Comparison of ENCODE assay signal across 30 mouse cellular contexts in genomic region chr3:83283882-83284281, GRCm38 (mm10).
"Had no signal": no experiment of that assay in that cellular context is flagged by ENCODE, and none has a peak within 500 bp of the region (broad histone marks: within the 10 kb centered on the region; RNA-seq: fewer than 3 reads in every experiment).

No protein-coding gene starts in this region.

- DNase-seq: left cerebral cortex, postnatal 4 days; liver; liver, embryonic 13.5 days; liver, postnatal 0 days; lung, adult 2 months; lung, embryonic 14.5 days; lung, postnatal 10 days; lung, postnatal 14 days; lung, postnatal 4 days; midbrain, embryonic 14.5 days had no signal

- H3K4me3 ChIP-seq: left cerebral cortex, adult 2 months; limb, embryonic 10.5 days; limb, embryonic 12.5 days; limb, embryonic 13.5 days; limb, embryonic 15.5 days; liver, embryonic 12.5 days; liver, embryonic 13.5 days; liver, embryonic 15.5 days; lung, embryonic 15.5 days; megakaryocyte, embryonic 14.5 days; midbrain, embryonic 10.5 days; midbrain, embryonic 12.5 days; midbrain, embryonic 13.5 days; midbrain, embryonic 15.5 days; myocyte; neural tube, embryonic 12.5 days had no signal

- H3K27me3 ChIP-seq: liver, embryonic 12.5 days; liver, embryonic 13.5 days; liver, embryonic 15.5 days; lung, embryonic 15.5 days; megakaryocyte, embryonic 14.5 days; midbrain, embryonic 12.5 days; midbrain, embryonic 15.5 days; neural tube, embryonic 12.5 days had no signal

- ATAC-seq: liver, embryonic 12.5 days; liver, postnatal 0 days; midbrain, embryonic 13.5 days; midbrain, embryonic 15.5 days; midbrain, embryonic 16.5 days had no signal

- H3K36me3 ChIP-seq: limb, embryonic 10.5 days; limb, embryonic 12.5 days; limb, embryonic 13.5 days; limb, embryonic 15.5 days; liver, embryonic 12.5 days; liver, embryonic 13.5 days; liver, embryonic 15.5 days; lung, embryonic 15.5 days; midbrain, embryonic 10.5 days; midbrain, embryonic 12.5 days; midbrain, embryonic 13.5 days; midbrain, embryonic 15.5 days; neural tube, embryonic 12.5 days had no signal

- H3K9me3 ChIP-seq: limb, embryonic 10.5 days; limb, embryonic 12.5 days; limb, embryonic 13.5 days; limb, embryonic 15.5 days; liver, embryonic 12.5 days; liver, embryonic 13.5 days; liver, embryonic 15.5 days; lung, embryonic 15.5 days; megakaryocyte, embryonic 14.5 days; midbrain, embryonic 10.5 days; midbrain, embryonic 12.5 days; midbrain, embryonic 13.5 days; midbrain, embryonic 15.5 days; neural tube, embryonic 12.5 days had no signal

- H3K9ac ChIP-seq: limb, embryonic 12.5 days; limb, embryonic 13.5 days; limb, embryonic 15.5 days; liver, embryonic 12.5 days; liver, embryonic 13.5 days; liver, embryonic 14.5 days; liver, embryonic 15.5 days; liver, postnatal 0 days; lung, embryonic 14.5 days; lung, embryonic 15.5 days; midbrain, embryonic 12.5 days; midbrain, embryonic 13.5 days; midbrain, embryonic 15.5 days; neural tube, embryonic 12.5 days had no signal

- H3K27ac ChIP-seq: left cerebral cortex, adult 2 months; limb, embryonic 10.5 days; limb, embryonic 12.5 days; limb, embryonic 13.5 days; limb, embryonic 15.5 days; liver, embryonic 12.5 days; liver, embryonic 13.5 days; liver, embryonic 14.5 days; liver, embryonic 15.5 days; lung, embryonic 15.5 days; macrophage; midbrain, embryonic 10.5 days; midbrain, embryonic 12.5 days; midbrain, embryonic 13.5 days; midbrain, embryonic 15.5 days; neural tube, embryonic 12.5 days had no signal

- H3K4me1 ChIP-seq: liver, embryonic 12.5 days; liver, embryonic 13.5 days; liver, embryonic 15.5 days; midbrain, embryonic 12.5 days; midbrain, embryonic 13.5 days; midbrain, embryonic 15.5 days; neural tube, embryonic 12.5 days had no signal

- H3K4me2 ChIP-seq: limb, embryonic 12.5 days; limb, embryonic 13.5 days; limb, embryonic 15.5 days; liver, embryonic 11.5 days; liver, embryonic 12.5 days; liver, embryonic 13.5 days; liver, embryonic 15.5 days; lung, embryonic 14.5 days; lung, embryonic 15.5 days; midbrain, embryonic 11.5 days; midbrain, embryonic 12.5 days; midbrain, embryonic 13.5 days; midbrain, embryonic 15.5 days; neural tube, embryonic 12.5 days had no signal
